Mouse (Mus musculus): ENCODE results near the gene Tm4sf4. TPM values are rescaled to one million over a fixed set of nuclear protein-coding genes. Genes with fewer than 3 reads are reported as not detected.

Gene Tm4sf4
- polyA plus RNA-seq, 1 experiment from 2014 or later: not detected

DNA sequence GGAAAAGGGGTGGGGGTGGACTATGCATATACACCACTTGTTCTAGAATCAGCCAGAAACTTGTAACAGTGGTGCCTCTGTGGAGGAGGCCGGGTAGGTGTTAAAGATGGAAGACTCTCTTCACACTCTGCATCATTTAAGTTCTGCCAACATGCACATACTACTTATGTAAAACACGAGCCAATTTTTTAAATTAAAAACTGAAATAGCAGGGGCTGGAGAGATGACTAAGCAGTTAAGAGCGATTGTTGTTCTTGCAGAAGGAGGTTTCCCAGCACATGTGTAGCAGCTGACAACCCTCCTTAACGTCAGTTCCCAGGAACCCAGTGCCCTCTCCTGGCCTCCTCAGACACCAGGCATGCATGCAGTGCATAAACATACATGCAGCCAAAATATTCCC, 55.5 kb downstream of the Tm4sf4 start:
- no peak for ATAC-seq (ENCODE audit: insufficient number of reproducible peaks, insufficient read depth, low FRiP score, low TSS enrichment, low read depth)
- Histone ChIP-seq H3K36me3 (peaks cover 13% of the 10 kb centered on the region), H3K27me3 (no peaks in the 10 kb centered on the region), H3K9me3 (no peaks in the 10 kb centered on the region), H3K4me1 (peaks cover 6% of the 10 kb centered on the region; the same call in 1 of the 2 replicates), H3K4me3 (no peak overlapping the region), H3K9ac (no peak overlapping the region), H3K27ac (no peak overlapping the region), H3K4me2 (no peak overlapping the region)
- WGBS: 58% methylated on average over 4 of the region's 4 CpGs

GRCm38 (mm10) chr3:57481981-57482380, 56.9 kb downstream of the Tm4sf4 start:
- Histone ChIP-seq H3K4me1 (peaks cover 10% of the 10 kb centered on the region), H3K9ac (no peak overlapping the region), H3K27ac (no peak overlapping the region), H3K27me3 (no peaks in the 10 kb centered on the region), H3K4me3 (no peak overlapping the region), H3K4me2 (no peak overlapping the region), H3K9me3 (no peaks in the 10 kb centered on the region), H3K36me3 (peaks cover 3% of the 10 kb centered on the region; the same call in 1 of the 2 replicates)
- 87% methylated on average over 5 of the region's 5 CpGs for WGBS
- ATAC-seq (ENCODE audit: insufficient number of reproducible peaks, insufficient read depth, low FRiP score, low TSS enrichment, low read depth): no peak

DNA sequence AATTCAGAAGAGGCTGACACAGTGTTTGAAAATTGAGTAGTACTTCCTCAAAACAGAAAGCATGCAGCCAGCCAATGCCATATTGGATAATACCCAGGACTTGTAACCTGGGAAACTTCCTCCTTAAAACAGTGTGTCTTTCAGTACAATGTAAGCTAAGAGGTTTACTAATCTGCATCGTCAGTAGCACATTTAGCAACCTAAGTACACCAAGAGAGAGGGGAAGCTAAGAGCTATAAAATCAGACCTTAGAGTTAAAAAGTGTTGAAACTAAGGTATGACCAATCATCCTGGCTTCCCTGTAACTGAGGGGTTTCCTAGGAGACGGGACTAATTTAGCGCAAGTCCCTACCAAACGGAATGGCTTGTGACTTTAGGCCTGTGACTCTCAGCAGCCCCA, 61.0 kb downstream of the Tm4sf4 start:
- H3K27ac ChIP-seq: no peak overlapping the region

DNA sequence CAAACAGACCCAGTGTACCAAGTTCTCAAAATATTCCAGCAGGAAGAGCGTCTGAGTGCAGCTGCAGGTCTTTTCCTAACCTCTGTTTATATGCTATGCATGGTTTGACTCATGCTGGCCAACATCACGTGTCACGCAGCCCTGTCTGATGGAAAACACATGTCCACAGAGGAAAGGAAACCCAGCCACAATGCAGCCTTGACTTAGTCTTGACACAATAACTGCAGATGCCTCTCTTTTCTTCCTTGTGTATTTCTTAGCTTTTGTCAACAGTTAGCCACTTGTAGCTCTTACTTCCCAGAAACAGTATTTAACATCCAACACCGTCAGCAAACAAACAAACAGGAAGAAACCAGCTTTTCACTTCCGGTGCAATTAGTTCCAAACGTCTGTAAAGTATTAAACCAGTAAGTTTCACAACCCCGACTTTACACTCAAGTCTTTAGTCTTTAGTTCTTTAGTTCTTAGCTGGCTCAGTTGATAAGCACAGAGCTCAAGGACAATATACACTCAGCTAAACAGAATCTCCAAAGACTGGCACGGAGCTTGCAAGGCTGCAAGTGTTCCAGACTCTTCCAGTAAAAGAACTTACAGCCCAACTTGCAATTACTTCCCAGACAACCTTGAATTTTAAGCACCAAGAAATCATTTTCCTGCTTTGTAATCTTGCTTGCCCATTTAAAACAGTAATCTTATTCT, 62.5 kb downstream of the Tm4sf4 start:
- H3K36me3 ChIP-seq: no peaks in the 10 kb centered on the region
- no peaks in the 10 kb centered on the region for H3K9me3 ChIP-seq
- H3K4me2 ChIP-seq: peak overlapping the region; percentile 39
- peaks cover 19% of the 10 kb centered on the region for H3K4me1 ChIP-seq
- WGBS: 26% methylated on average over 8 of the region's 8 CpGs
- H3K4me3 ChIP-seq: peak overlapping the region; percentile 20
- peak; percentile 82; the same call in 1 of the 2 replicates for ATAC-seq (ENCODE audit: insufficient number of reproducible peaks, insufficient read depth, low FRiP score, low TSS enrichment, low read depth)
- peak overlapping the region; percentile 91 for H3K27ac ChIP-seq
- H3K27me3 ChIP-seq: no peaks in the 10 kb centered on the region
- no peak overlapping the region for H3K9ac ChIP-seq

More for the DNA sequence above, 61.0 kb downstream of the Tm4sf4 start:
- Histone ChIP-seq H3K27me3 (no peaks in the 10 kb centered on the region), H3K9ac (no peak overlapping the region), H3K4me1 (peaks cover 25% of the 10 kb centered on the region), H3K36me3 (no peaks in the 10 kb centered on the region), H3K4me2 (no peak overlapping the region), H3K9me3 (no peaks in the 10 kb centered on the region), H3K4me3 (no peak overlapping the region)
- no peak for ATAC-seq (ENCODE audit: insufficient number of reproducible peaks, insufficient read depth, low FRiP score, low TSS enrichment, low read depth)
- WGBS: 60% methylated on average over 4 of the region's 4 CpGs

Other genes with a start within 250 kb of the Tm4sf4 start
- 30.1 and 46.6 TPM in 2 replicates for gene Tm4sf1, start 123.3 kb upstream of the Tm4sf4 start, polyA plus RNA-seq (2015; fragmentation: Nextera tagmentation; extraction: Ambion mirVana)
- gene Wwtr1, start 150.6 kb downstream of the Tm4sf4 start, polyA plus RNA-seq (2015; fragmentation: Nextera tagmentation; extraction: Ambion mirVana): 23.8 and 26.1 TPM in 2 replicates
- gene Commd2, start 226.4 kb downstream of the Tm4sf4 start, polyA plus RNA-seq (2015; fragmentation: Nextera tagmentation; extraction: Ambion mirVana): 84.6 and 94.2 TPM in 2 replicates